Mouse (Mus musculus) cerebellum, adult 18-20 months (tissue): Measurements from ENCODE around the gene Rnf121.

Source experiments
- DNase-seq, 2 experiments: peaks; one replicate each; pipeline ENCODE4 v3.0.0; 2021

Rnf121 gene

DNA sequence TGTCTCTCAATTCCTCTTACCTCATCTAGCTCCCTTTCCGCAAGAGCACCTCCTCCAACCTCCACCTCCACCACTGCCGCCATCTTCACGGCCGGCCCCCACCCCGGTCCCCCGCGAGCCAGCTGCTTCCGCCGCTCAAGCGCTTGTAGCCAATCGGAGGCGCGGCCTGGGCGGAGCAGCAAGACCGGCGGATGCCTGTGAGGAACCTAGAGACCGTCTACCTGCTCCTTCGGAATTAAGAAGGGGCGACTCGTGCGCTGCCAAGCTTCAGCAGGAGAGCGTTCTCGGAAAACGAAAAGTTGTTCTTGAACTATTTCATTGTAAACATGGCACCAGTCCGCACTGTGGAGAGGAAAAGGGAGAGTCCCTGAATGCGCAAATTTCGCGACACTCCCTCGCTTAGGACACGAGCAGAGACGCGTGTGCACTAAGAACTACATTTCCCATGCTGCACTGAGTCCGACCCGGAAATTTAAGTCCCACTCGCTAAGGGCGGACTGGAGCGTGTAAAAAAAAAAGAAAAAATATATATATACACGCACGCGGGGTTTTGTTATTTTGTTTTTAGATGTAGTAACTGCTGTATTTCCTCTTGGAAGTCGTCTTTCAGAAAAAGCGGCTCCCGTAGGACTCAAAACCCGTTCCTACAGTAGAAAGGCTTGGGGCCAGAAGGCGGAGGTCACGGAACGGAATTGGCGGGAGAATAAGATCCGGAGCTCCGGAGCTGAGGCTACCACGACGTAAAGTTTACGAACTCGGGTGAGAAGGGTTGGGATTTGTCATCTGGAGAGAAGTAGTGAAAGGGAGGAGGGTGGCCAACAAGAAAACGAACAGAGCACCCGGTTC, at the start of gene Rnf121, which contains the start of the genes Xndc1 and Xntrpc:
Rnf121 (minus strand) TSS at position 424 of the 846 bp plus-strand sequence.
Xndc1 (plus strand) TSS at position 466 of the 846 bp plus-strand sequence.
Xntrpc (plus strand) TSS at position 668 of the 846 bp plus-strand sequence.
- peak; percentile 93 to 96 for DNase-seq

DNA sequence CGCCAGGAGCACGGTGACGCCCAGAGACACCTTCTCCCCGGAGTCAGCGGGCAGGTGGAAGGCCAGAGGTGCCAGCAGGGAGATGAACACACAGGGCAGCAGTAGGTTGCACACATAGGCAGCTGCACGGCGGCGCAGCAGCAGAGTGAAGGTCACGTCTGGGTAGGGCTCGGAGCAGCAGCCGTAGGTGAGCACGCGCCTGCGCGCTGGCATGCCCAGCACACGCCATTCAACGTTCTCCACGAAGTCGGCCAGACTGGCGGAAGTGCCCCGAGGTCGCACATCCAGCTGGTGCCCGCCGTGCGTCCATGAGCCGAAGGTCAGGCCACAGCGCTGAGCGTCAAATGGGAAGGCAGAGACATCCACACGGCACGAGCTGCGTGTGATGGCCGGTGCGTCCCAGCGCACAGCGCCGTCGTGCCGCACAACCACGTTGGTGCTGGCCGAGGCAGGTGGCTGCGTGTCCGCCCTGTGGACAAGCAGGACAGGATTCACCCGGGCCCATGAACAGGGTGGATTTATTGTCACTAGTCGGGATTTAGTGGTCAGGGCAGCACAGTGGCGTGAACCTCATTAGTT, 48.0 kb upstream of the Rnf121 start:
- no peak for DNase-seq

DNA sequence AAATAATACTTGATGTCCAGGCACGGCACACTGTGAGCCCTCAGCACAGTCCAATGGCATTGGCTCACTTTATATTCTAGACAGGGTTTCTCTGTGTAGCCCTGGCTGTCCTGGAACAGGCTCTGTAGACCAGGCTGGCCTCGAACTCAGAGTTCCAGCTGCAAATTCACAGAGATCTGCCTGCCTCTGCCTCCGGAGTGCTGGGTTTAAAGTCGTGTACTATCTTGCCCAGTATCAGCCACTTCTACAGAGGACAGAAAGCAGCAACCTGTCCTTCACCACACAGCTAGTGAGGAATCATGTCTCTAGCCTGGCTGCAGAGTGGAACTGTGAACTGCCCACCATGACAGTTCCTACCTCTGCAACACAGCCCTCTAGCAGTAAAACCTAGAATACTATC, 44.5 kb upstream of the Rnf121 start:
- DNase-seq: no peak

DNA sequence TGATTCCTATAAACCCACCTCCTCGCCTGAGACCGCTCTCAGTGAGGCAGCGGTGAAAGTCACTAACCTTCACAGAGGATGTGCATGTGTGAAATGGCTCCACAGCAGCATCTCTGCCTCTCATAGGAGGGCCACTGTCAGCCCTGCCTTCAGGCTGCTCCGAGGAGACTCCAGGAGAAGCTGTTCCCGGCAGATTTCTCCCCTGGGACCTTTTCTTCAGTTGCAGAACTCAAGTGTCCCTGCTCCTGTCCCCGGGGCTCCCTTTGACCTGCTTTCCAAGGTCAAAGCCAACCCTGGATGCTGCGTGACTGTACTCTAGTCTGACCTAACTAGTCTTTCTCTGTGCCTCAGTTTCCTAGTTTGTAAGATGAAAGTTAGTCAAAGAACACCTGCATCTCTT, 43.9 kb upstream of the Rnf121 start, which contains the start of gene Art5:
Art5 (minus strand) TSS at position 319 of the 400 bp plus-strand sequence.
- DNase-seq: no peak

DNA sequence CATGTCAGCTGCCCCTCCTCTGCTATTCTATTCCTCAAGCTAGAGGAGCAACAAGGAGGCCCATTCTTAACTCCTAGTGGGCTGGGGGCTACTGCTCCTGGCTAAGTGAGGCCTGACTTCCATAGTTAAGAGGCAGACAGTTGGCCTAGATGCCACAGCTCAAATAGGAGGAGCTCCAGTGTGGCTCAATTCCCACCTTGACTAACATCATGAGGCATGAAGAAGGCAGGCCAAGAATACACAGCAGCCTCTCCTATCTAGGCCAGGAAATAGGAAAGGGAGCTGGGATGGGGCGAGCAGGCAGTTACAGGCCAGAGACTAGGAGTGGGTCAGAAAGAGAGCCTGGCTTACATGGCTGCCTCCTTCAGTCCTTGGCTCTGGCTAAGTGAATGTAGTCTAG, 42.9 kb upstream of the Rnf121 start:
- DNase-seq: no peak

DNA sequence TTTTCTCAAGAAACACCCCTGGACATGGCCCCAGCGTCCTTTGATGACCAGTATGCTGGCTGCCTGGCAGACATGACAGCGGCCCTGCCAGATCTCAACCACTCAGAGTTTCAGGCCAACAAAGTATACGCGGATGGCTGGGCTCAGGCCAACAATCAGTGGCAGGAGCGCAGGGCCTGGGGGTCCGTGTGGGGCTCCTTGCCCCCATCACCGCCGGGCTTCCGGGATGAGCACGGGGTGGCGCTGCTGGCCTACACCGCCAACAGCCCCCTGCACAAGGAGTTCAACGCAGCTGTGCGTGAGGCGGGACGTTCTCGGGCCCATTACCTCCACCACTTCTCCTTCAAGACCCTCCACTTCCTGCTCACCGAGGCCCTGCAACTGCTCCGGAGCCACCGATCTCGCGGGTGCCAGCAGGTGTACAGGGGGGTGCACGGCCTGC, 41.5 kb upstream of the Rnf121 start:
- DNase-seq: no peak

DNA sequence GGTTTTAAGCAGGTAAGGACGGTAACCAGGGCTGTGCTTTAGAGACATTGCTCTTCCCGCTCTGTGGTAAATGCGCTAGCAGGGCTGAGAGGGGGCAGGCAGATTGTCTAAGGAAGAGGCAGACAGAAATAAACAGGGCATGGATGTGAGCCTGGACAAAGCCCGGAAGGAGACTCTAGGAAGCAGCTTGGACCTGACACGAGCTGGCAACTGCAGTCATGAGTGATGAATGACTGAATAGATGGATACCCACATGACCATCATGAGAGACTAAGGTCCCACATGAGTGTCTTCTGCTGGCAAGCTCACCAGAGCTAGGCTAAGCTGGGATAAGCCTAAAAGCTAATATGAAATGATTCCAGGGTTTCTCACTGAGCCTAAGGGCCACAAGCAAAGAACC, 38.9 kb upstream of the Rnf121 start:
- peak; percentile 40 to 47 for DNase-seq

DNA sequence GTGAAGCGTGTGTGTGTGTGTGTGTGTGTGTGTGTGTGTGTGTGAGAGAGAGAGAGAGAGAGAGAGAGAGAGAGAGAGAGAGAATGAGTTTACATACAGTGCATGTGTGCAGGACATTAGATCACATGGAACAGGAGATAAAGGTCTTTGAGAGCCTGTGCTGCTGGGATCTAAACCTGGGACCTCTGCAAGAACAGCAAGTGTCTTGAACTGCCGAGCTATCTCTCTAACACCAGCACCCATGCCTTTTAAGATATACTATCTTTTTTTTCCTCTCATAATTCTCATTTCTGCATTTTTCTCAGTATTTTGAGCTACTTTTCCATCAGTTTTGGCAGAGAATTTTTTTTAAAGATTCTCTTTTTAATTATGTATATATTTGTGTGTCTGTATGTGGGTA, 38.3 kb upstream of the Rnf121 start:
- no peak for DNase-seq

DNA sequence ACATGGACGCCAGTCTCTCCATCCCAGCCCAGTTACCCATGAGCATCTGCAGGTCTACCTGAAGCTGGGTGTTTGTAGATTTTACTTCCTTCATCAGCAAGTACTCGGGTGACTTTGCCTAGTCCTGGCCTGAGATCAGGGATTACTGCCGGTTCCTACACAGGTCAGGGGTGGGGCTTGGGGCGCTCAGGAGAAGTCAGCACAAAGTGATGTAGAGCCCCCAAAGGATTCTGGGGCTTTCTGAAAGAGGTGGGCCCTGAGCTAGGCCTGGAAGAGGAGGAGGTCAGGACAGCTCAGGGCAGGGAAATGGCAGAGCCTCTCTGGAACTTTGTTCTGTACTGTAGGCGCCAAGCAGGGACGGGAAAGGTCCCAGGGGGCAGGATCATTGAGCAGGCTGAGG, 37.4 kb upstream of the Rnf121 start:
- no peak for DNase-seq

DNA sequence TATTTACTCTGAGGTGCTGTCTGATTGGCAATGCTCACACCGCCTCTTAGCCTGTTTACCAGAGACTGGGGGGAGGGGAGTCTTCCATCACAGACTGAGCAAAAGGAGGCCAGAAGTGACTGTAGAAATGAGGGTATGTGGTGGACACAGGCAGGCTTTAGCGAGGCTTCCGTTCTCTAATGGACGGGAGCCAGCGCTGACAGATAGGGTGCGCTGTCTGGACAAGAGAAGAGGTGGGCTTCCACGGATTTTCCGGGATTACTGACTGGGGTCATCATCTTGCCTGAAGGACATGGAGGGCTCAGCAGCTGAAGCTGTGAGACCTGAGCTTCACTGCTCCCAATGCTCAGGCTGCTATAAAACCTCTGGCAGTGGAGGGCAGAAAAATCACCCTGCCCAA, 37.0 kb upstream of the Rnf121 start:
- no peak for DNase-seq

DNA sequence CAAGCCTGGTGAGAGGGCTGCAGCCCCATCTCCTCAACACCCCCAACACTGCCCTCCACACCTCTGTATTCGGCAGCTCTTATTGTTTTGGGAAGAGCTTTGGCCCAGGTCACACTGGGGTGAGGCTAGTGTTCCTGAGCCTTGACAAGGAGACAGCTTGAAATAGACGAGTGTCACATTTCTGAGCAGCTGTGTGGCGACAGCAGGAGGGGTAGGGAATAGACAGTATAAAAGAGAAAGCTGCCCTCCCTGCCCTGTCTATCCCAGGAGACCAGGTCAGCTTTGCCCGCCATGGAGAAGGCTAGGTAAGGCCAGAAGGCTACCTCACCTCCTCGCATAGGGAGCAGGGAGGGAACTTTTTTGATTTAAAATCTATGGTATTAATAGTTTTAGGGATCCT, 36.2 kb upstream of the Rnf121 start, which contains the start of gene Art1:
Art1 (plus strand) TSS at position 257 of the 400 bp plus-strand sequence.
- no peak for DNase-seq

DNA sequence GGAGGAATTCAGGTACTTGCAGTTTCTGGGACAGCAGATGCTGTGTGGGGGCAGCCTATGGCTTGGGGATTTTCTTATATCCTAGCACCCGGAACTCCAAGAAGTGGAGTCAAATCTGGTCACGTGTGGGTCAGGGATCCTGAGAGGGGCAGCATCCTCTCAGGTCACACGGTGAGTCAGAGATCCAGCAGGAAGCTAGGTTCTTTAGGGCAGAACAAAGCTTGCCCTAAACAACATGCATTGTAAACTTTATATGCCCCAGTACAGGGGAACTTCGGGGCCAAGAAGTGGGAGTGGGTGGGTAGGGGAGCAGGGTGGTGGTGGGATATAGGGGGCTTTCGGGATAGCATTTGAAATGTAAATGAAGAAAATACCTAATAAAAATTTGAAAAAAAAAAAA, 35.6 kb upstream of the Rnf121 start:
- DNase-seq: no peak

DNA sequence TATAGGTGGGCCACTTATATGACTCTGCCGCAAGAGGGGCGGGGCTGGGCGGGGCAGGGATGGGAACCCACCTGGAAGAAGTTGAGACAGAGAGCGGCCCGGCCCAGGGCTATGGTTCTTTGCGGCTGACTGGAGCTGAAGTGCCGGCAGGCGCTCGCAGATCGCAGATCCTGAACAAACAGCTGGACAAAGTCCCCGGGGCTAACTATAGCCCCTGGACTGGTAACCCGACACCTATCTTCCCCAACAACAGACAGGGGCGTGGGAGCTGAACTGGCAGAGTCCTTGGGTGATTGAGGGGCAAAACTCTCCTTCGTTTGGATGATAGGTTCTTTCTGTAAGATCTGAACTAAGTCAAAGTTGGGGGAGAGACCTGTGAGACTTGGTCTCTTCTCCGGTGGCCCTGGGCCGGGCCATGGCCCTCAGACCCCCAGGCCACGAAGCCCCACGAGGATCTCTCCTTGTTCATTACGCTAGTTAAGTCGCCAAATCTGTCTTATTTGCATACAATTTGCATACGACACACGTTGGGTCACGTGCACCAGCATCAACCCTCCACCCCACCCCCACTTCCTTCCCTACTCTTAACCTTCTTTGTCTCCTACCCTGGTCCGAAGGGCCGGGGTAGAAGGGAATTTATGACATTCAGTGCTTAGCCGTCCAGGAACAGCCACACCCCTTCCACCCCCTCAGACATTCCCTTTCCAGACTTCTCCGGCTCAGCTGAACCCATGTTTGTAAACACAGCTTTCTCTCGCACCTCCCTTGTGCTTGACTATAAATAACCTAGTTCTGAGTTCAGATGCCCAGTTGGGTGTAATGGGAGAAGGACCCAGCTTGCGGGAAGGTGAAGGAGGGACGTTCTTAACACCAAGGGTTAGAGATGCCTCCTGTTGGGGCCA, 34.7 kb upstream of the Rnf121 start:
- DNase-seq: no peak

DNA sequence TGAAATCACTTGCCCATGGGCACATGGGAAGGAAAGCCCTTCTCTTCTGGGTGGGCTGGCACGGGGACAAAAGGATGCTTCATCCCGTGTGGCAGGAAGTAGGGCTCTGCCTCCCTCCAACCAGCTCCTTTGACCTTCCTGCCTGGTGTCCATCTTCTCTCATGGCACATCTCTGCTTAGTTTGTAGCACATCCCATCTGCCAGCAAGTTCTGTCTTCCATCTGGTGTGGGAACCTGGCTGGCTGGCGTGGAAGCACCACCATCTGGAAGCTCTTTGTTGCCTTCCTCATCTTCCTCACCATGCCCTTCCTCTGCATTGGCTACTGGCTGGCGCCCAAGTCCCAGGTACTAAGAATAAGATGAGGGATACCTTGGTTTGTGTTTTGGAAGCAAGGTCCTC, 22.1 kb upstream of the Rnf121 start:
- DNase-seq: peak; percentile 29 to 34

DNA sequence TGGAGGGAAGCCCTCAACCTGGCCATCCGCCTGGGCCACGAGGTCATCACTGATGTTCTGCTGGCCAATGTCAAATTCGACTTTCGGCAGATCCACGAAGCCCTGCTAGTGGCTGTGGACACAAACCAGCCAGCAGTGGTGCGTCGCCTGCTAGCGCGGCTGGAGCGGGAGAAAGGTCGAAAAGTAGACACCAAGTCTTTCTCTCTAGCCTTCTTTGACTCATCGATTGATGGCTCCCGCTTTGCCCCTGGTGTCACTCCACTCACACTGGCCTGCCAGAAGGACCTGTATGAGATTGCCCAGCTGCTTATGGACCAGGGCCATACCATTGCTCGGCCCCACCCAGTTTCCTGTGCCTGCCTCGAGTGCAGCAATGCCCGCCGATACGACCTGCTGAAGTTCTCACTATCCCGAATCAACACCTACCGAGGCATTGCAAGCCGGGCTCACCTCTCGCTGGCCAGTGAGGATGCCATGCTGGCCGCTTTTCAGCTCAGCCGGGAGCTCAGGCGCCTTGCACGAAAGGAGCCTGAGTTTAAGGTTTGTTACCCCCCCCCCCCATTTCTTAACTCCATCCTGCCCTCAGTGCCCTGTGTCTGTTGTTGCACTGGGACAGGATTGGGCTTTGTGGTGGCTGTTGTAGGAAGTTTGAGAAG, 18.9 kb upstream of the Rnf121 start:
- no peak for DNase-seq

DNA sequence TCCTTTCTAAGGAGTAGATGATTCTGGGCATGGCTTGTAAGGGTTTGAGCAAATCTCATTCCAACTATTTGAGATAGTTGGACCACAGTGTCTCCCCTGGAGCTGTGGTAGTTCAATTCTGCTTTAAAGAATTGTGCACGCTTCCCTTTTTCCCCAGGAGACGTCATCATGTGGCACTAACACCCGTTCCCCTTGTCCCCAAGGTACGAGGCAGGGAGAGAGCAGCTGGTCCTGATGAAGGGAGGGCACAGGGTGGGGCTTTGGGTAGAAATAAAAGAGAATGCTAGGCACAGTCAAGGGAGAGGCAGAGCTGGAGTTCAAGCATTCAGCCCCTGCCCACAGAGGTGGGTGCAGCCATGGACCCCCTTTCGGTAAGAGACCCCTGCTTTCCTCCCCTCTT, 17.5 kb upstream of the Rnf121 start, which contains the start of gene Trpc2:
Trpc2 (plus strand) TSS at position 301 of the 400 bp plus-strand sequence.
- no peak for DNase-seq

DNA sequence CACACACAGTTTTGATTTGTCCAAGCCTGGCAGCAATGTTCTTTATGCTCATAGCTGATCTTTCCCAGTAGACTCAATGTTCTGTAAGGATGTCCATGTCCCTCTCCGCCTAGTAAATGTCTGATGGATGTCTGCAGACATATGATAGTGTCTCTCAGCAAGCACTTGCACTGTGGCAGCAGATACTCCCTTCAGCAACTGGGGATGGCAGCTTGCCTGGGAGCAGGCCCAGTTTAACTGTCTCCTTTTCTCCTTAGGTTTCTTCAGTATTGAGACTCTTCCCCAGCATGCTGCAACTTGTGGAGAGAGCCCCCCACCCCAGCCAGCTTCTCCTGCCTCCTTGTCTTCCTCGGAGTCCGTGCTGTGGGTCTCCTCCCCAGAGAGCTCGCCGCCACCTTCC, 16.5 kb upstream of the Rnf121 start:
- no peak for DNase-seq

DNA sequence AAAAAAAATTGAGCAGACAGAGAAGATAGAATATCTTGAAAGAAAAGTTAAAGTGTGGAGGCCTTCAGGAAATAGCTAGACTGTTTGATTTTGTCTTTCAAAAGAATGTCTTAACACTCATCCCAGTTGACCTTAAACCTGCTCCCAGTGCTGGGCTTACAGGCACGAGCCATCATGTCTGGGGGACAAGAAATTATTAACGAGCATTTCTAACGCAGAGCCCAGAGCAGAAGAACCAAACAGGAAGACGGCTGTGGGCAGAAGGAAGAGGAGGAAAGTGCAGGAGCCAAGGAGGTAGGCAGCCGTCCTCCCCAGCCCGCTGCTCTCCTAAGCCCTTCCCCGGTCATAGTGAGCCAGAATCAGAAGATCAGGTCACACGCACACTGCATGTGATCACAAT, 15.0 kb upstream of the Rnf121 start:
- no peak for DNase-seq

DNA sequence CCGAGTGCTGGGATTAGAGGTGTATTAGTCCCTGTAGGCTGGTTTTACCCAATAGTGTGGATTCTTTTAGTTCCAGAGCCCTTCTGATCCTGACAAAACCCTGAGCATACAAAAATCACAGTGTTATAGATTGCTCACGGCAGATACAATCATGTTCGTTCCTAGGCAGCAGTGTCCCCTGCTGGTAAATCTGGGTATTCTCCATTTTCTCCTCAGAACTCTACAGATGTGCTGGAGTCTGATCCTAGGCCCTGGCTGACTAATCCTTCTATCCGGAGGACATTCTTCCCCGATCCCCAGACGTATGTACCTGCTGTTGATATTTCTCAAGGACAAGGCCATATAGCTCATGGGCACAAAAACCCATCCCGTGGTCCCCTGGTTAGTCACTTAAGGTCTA, 13.2 kb upstream of the Rnf121 start:
- DNase-seq: peak; percentile 32 to 47

DNA sequence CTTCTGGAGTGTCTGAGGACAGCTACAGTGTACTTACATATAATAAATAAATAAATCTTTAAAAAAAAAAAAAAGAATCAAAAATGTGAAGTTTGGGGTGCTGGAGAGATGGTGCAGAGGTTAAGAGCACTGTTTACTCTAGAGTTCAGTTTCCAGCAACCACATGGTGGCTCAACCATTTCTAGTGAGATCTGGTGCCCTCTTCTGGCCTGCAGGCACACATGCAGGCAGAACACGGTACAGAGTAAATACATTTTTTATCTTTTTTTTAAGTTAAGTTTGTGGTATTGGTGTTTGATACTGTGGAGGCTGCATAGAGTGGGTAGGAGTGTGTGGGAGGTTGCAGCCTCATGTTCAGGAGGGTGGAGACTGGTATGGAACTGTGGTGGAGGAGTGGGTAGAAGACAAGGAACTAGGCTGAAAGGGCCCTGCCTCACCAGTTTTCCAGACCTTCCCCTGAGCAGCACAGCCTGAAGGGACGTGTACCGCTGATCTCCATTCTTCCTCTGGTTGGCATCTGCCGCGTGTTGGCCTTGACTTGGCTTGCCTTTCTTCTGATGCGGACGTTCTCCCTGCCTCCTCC, 11.5 kb upstream of the Rnf121 start:
- DNase-seq: peak in 1 of 2 experiments; percentile 28

DNA sequence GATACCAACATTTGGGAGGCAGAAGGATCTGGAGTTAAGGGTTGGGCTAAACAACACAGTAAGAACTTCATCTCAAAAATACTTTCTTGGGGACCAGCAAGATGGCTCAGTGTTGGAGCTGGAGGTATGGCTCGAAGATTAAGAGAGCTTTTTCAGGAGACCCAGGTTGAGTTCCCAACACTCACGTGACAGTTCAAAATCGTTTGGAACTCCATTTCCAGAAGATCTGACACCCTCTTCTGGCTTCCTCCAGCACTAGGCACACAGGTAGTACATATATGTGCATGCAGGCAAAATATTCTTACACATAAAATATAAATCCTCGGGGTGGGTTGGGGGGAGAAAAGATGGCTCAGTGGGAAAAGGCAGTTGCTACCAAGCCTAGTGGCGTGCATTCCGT, 1.1 kb upstream of the Rnf121 start:
- DNase-seq: no peak

DNA sequence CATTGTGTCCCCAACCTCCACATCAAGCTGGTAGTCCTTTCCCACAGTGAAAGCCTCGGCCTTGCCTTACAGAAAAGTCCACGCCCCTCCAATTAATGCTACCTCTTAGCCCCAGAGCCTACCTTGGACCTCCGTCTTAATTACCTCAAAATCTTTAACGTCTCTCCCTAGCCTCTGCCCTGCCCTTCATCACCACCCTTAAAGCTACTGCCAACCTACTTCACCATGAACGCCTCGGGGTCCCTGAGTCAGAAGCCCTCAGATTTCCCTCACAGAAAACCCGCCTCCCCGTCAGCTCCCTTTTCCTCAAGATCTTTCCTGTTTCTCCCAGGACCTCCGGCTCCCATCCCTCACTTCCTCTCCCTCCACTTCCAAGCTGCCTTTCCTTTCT, 619 bp downstream of the Rnf121 start:
- DNase-seq: no peak
